Mouse (Mus musculus) CD8-positive naive resting alpha-beta T cell, adult 2 months (primary cell): ENCODE measurements around the gene Olfr1290.

Experiments used
- DNase-seq, 2 experiments: peaks; one replicate each; pipeline ENCODE4 v3.0.0; 2022; ENCODE audit warnings: low read depth in 2 of 2, low spot score in 2 of 2

Gene Olfr1290

GRCm38 (mm10) chr2:111493729-111494128, at the start of gene Olfr1290:
Gene Olfr1290, minus strand, starts transcription at chr2:111493829.
- DNase-seq, result no peak

GRCm38 (mm10) chr2:111540191-111540590, 46.6 kb upstream of the Olfr1290 start, which contains the start of gene Olfr1294:
Gene Olfr1294, minus strand, starts transcription at chr2:111540291.
- DNase-seq, result no peak

GRCm38 (mm10) chr2:111524903-111525302, 31.3 kb upstream of the Olfr1290 start, which contains the start of gene Olfr1293-ps:
Gene Olfr1293-ps, plus strand, starts transcription at chr2:111525203.
- DNase-seq, result no peak

- no peak for DNase-seq
Measured at GRCm38 (mm10) chr2:111517451-111517850, 23.8 kb upstream of the Olfr1290 start.

DNA sequence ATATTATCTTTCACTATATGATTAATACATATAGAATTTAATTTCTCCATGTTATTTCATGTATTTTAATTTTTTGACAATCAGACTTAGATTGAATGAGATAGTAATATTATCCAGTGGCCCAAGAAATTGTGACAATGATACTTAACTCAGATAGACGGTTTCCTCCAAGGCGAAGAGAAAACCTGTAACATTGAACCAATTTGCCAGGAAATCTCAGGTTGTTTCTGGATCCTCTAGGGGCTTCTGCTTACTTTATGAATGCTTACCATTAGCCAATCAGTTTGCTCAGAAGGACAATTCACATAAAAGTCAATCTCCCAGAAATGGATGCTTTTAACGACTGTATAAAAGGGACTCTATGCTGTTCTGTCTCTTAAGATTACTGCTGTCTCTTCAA, 3.3 kb upstream of the Olfr1290 start, which contains the start of gene Olfr1291-ps1:
TSS of gene Olfr1291-ps1 (plus strand) at position 301 of the 400 bp plus-strand sequence.
- no peak for DNase-seq

GRCm38 (mm10) chr2:111480519-111480918, 13.1 kb downstream of the Olfr1290 start, which contains the start of gene Olfr1289:
Gene Olfr1289, plus strand, starts transcription at chr2:111480819.
- DNase-seq, result no peak

DNA sequence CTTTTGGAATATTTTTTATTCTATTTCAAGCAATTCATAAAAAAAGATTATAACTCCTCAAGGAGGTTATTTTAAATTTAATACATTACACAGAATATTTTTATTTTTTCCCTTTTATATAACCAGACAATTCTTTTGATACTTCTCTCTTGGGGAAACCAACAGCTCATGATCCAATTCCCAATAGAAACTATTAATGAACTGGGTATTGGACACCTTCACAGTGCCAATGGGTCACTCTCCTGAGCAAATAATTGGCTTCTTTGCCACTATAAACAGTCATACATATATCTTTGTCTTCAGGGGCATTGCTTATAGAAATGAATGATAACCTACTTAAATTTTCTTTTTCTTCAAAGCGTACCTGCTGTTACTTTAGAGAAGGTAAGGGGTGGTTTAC, 19.8 kb downstream of the Olfr1290 start, which contains the start of gene Olfr1288:
TSS of gene Olfr1288 (plus strand) at position 301 of the 400 bp plus-strand sequence.
- no peak for DNase-seq

DNA sequence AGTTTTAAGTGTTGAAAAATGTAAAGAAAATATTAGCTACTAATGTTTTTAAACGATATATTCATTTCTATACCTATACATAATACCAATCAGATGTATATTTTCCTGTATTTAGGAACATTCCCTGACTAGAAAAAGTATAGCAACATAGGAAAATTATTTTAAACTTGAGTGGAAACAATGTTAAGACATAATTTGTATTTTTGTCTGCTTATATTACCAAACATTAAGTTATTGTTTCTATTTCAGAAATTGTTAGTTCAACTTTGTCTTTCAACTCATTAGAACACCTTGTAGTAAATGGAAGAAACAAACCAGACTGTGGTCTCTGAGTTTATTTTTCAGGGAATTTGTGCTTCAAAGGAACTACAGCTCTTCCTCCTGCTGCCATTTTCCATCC, 44.8 kb downstream of the Olfr1290 start, which contains the start of gene Olfr1287:
TSS of gene Olfr1287 (plus strand) at position 301 of the 400 bp plus-strand sequence.
- DNase-seq, result no peak
